Mouse (Mus musculus) liver, adult 2 months (tissue): Measurements from ENCODE around the gene Col2a1.

Source experiments
- CTCF ChIP-seq: fragments of 200-500 bp; IDR thresholded peaks from 2 replicates; pipeline ENCODE4 v1.5.1; 2011; ENCODE audit warnings: low read depth, low read length, control low read depth
- POLR2A ChIP-seq: fragments of 200-500 bp; IDR thresholded peaks from 2 replicates; pipeline ENCODE4 v1.6.1; 2011; ENCODE audit warnings: low read length, control low read depth; ENCODE audit not compliant: insufficient read depth; ENCODE audit errors: extremely low read depth

- TF ChIP-seq POLR2A (no peak), CTCF (no peak)
Observed at GRCm38 (mm10) chr15:98033233-98033748, 28.8 kb upstream of the Col2a1 start.
